Mouse (Mus musculus): ENCODE measurements around the gene Tbc1d25. TPM values are rescaled to one million over a fixed set of nuclear protein-coding genes. Genes with fewer than 3 reads are reported as not detected.

The Tbc1d25 gene
- total RNA-seq, 2 experiments from 2014 or later: 2.7 to 4.1 TPM

- DNase-seq (ENCODE audit: low spot score): no peak
Measured at GRCm38 (mm10) chrX:8182871-8183540, 7.0 kb upstream of the Tbc1d25 start.

GRCm38 (mm10) chrX:8179646-8180045 is 3.7 kb upstream of the Tbc1d25 start:
- DNase-seq (ENCODE audit: low spot score): no peak

- no peak for DNase-seq (ENCODE audit: low spot score)
Measured at GRCm38 (mm10) chrX:8178871-8179270, 2.9 kb upstream of the Tbc1d25 start.

GRCm38 (mm10) chrX:8175169-8175503 is 845 bp downstream of the Tbc1d25 start:
- DNase-seq (ENCODE audit: low spot score): no peak

- no peak for DNase-seq (ENCODE audit: low spot score)
Measured at GRCm38 (mm10) chrX:8167716-8168647, 8.0 kb downstream of the Tbc1d25 start.

- DNase-seq (ENCODE audit: low spot score): no peak
Measured at GRCm38 (mm10) chrX:8164471-8164870, 11.5 kb downstream of the Tbc1d25 start.

- DNase-seq (ENCODE audit: low spot score): no peak
Measured at GRCm38 (mm10) chrX:8163076-8163475, 12.9 kb downstream of the Tbc1d25 start.

GRCm38 (mm10) chrX:8145153-8145991 is 30.6 kb downstream of the Tbc1d25 start, which contains the start of gene Rbm3:
TSS of gene Rbm3 (minus strand) at chrX:8145880.
- DNase-seq (ENCODE audit: low spot score): peak; percentile 85

- DNase-seq (ENCODE audit: low spot score): no peak
Measured at GRCm38 (mm10) chrX:8143750-8144149, 32.2 kb downstream of the Tbc1d25 start.

GRCm38 (mm10) chrX:8142948-8143347 is 33.0 kb downstream of the Tbc1d25 start:
- no peak for DNase-seq (ENCODE audit: low spot score)

GRCm38 (mm10) chrX:8141058-8141457 is 34.9 kb downstream of the Tbc1d25 start:
- no peak for DNase-seq (ENCODE audit: low spot score)

GRCm38 (mm10) chrX:8140446-8140845 is 35.5 kb downstream of the Tbc1d25 start:
- DNase-seq (ENCODE audit: low spot score): no peak

GRCm38 (mm10) chrX:8139480-8139879 is 36.5 kb downstream of the Tbc1d25 start:
- no peak for DNase-seq (ENCODE audit: low spot score)

GRCm38 (mm10) chrX:8135886-8136285 is 40.1 kb downstream of the Tbc1d25 start:
- no peak for DNase-seq (ENCODE audit: low spot score)

- DNase-seq (ENCODE audit: low spot score): peak; percentile 88
Measured at GRCm38 (mm10) chrX:8132017-8132976, 43.7 kb downstream of the Tbc1d25 start, which contains the start of gene Wdr13. TSS of gene Wdr13 (minus strand) at chrX:8132892.

GRCm38 (mm10) chrX:8131393-8131792 is 44.6 kb downstream of the Tbc1d25 start:
- no peak for DNase-seq (ENCODE audit: low spot score)

GRCm38 (mm10) chrX:8125235-8125634 is 50.7 kb downstream of the Tbc1d25 start:
- no peak for DNase-seq (ENCODE audit: low spot score)

GRCm38 (mm10) chrX:8123821-8124470 is 52.0 kb downstream of the Tbc1d25 start:
- DNase-seq (ENCODE audit: low spot score): no peak

GRCm38 (mm10) chrX:8117264-8117663 is 58.7 kb downstream of the Tbc1d25 start:
- no peak for DNase-seq (ENCODE audit: low spot score)

GRCm38 (mm10) chrX:8115275-8115674 is 60.7 kb downstream of the Tbc1d25 start:
- DNase-seq (ENCODE audit: low spot score): no peak
